Mouse (Mus musculus): ENCODE data around the gene Pros1. TPM values are rescaled to one million over a fixed set of nuclear protein-coding genes. Genes with fewer than 3 reads are reported as not detected.

The Pros1 gene
- polyA plus RNA-seq, 1 experiment from 2014 or later, result 34.8 TPM

- no peak overlapping the region for H3K9ac ChIP-seq
- H3K9me3 ChIP-seq, result peaks cover 5% of the 10 kb centered on the region; the same call in 1 of the 2 replicates
- H3K4me2 ChIP-seq (replicated peaks), result no peak overlapping the region
- no peak overlapping the region for H3K27ac ChIP-seq
- 68% methylated on average over 5 of the region's 5 CpGs for WGBS
- no peak for ATAC-seq (ENCODE audit: insufficient number of reproducible peaks, insufficient read depth, low FRiP score, low TSS enrichment)
- no peaks in the 10 kb centered on the region for H3K4me1 ChIP-seq
- no peaks in the 10 kb centered on the region for H3K36me3 ChIP-seq
- no peak overlapping the region for H3K4me3 ChIP-seq
- no peaks in the 10 kb centered on the region for H3K27me3 ChIP-seq
Measured at GRCm38 (mm10) chr16:62872688-62873117, 18.6 kb downstream of the Pros1 start.

DNA sequence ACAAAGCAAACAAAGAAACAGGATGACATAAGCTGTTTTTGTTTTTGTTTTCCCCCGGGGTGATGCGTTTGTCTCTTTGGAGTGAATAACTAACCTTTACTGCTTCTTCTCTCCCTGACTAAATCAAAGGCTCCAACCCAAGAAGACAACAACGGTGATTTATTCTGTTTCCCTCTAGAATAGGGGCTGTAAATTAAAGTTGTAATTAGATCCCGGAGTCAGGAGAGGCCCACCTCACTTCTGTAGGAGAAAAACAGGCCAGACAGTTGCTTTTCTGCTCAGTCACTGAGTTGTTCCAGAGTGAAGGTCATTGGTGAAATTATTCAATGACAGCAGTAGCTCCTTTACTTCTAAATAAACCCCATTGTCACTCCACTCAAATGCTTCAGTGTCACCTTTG lies 19.1 kb downstream of the Pros1 start:
- Histone ChIP-seq H3K4me2 (replicated peaks) (no peak overlapping the region), H3K36me3 (no peaks in the 10 kb centered on the region), H3K4me1 (no peaks in the 10 kb centered on the region), H3K9me3 (peaks cover 5% of the 10 kb centered on the region; the same call in 1 of the 2 replicates), H3K27me3 (no peaks in the 10 kb centered on the region), H3K9ac (no peak overlapping the region), H3K27ac (no peak overlapping the region), H3K4me3 (no peak overlapping the region)
- ATAC-seq (ENCODE audit: insufficient number of reproducible peaks, insufficient read depth, low FRiP score, low TSS enrichment), result no peak
- 58% methylated on average over 4 of the region's 4 CpGs for WGBS

DNA sequence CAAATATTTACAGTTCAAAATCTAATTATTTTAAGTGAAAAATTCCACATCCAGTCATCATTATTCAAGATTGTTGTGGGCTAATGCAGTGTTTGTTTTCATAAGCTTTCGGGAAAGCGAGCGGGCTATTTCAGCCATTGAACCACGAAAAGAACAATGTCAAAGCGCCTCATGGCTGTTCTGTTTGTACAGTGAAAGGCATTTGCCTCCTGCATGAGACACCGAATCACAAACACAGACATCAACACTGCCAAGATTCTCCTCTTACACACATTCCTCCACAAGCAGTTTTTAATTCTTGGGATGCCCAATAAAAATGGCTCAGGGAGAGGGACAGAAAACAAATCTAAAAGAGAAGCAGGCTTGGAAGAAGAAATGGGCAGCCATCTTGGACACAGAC lies 20.0 kb downstream of the Pros1 start:
- WGBS, result 77% methylated on average over 6 of the region's 6 CpGs
- Histone ChIP-seq H3K27ac (no peak overlapping the region), H3K4me3 (no peak overlapping the region), H3K4me2 (replicated peaks) (no peak overlapping the region), H3K36me3 (no peaks in the 10 kb centered on the region), H3K27me3 (no peaks in the 10 kb centered on the region), H3K9me3 (peaks cover 5% of the 10 kb centered on the region; the same call in 1 of the 2 replicates), H3K4me1 (no peaks in the 10 kb centered on the region), H3K9ac (no peak overlapping the region)
- ATAC-seq (ENCODE audit: insufficient number of reproducible peaks, insufficient read depth, low FRiP score, low TSS enrichment), result no peak

GRCm38 (mm10) chr16:62895824-62896223 lies 41.7 kb downstream of the Pros1 start:
- 90% methylated on average over 3 of the region's 3 CpGs for WGBS
- Histone ChIP-seq H3K4me1 (no peaks in the 10 kb centered on the region), H3K4me2 (replicated peaks) (no peak overlapping the region), H3K4me3 (no peak overlapping the region), H3K9me3 (no peaks in the 10 kb centered on the region), H3K9ac (no peak overlapping the region), H3K27me3 (no peaks in the 10 kb centered on the region), H3K27ac (no peak overlapping the region), H3K36me3 (no peaks in the 10 kb centered on the region)
- ATAC-seq (ENCODE audit: insufficient number of reproducible peaks, insufficient read depth, low FRiP score, low TSS enrichment), result no peak

DNA sequence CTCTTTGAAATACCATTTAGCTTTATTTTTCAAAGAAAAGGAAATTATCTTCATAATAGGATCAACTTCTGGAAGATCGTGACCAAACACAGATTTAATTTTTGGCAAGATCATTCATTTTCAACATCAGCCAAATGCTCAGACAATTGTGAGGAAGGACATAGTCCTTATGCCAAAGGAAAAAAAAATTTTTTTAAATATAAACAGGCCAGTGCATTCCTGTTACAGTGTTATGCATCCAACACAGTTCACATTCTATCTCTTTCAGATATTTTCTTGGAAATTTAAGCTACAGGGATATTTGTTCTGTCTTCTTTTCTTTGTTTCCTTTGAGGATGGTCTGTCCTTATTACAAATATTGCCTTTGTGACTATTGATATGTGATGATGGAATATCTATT lies 57.3 kb downstream of the Pros1 start:
- Histone ChIP-seq H3K4me2 (replicated peaks) (no peak overlapping the region), H3K4me1 (no peaks in the 10 kb centered on the region), H3K27me3 (no peaks in the 10 kb centered on the region), H3K36me3 (no peaks in the 10 kb centered on the region), H3K9me3 (no peaks in the 10 kb centered on the region), H3K9ac (no peak overlapping the region), H3K4me3 (no peak overlapping the region), H3K27ac (no peak overlapping the region)
- ATAC-seq (ENCODE audit: insufficient number of reproducible peaks, insufficient read depth, low FRiP score, low TSS enrichment), result no peak
- WGBS, result 85% methylated on average over 1 of the region's 1 CpGs

DNA sequence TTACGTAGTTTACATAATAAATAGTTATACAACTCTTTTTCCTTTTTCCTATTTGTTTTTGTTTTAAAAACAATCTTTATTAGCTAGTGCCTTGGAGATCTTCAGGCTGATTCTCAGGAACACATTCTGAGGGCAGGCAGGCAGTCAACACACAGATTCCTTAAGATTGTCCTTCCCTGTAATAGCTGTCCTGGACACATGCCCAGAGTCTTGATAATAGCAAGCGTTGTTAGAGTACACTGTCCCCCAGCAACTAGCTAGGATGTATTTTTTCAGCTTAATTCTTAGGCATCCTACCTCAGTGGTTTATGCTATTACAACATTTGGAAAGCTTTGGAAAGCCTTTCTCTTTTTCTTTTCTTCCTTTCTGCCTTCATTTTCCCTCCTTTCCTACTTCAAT lies 58.1 kb downstream of the Pros1 start:
- H3K4me1 ChIP-seq, result no peaks in the 10 kb centered on the region
- no peak overlapping the region for H3K9ac ChIP-seq
- no peak overlapping the region for H3K4me2 ChIP-seq (replicated peaks)
- 75% methylated on average over 2 of the region's 2 CpGs for WGBS
- no peak overlapping the region for H3K4me3 ChIP-seq
- no peaks in the 10 kb centered on the region for H3K27me3 ChIP-seq
- no peak overlapping the region for H3K27ac ChIP-seq
- H3K9me3 ChIP-seq, result no peaks in the 10 kb centered on the region
- no peaks in the 10 kb centered on the region for H3K36me3 ChIP-seq
- ATAC-seq (ENCODE audit: insufficient number of reproducible peaks, insufficient read depth, low FRiP score, low TSS enrichment), result no peak

GRCm38 (mm10) chr16:62915530-62915929 lies 61.4 kb downstream of the Pros1 start:
- H3K4me3 ChIP-seq, result no peak overlapping the region
- H3K4me1 ChIP-seq, result no peaks in the 10 kb centered on the region
- H3K9me3 ChIP-seq, result no peaks in the 10 kb centered on the region
- ATAC-seq (ENCODE audit: insufficient number of reproducible peaks, insufficient read depth, low FRiP score, low TSS enrichment), result no peak
- no peak overlapping the region for H3K4me2 ChIP-seq (replicated peaks)
- H3K9ac ChIP-seq, result no peak overlapping the region
- H3K36me3 ChIP-seq, result no peaks in the 10 kb centered on the region
- H3K27me3 ChIP-seq, result no peaks in the 10 kb centered on the region
- no peak overlapping the region for H3K27ac ChIP-seq
- 79% methylated on average over 5 of the region's 5 CpGs for WGBS

DNA sequence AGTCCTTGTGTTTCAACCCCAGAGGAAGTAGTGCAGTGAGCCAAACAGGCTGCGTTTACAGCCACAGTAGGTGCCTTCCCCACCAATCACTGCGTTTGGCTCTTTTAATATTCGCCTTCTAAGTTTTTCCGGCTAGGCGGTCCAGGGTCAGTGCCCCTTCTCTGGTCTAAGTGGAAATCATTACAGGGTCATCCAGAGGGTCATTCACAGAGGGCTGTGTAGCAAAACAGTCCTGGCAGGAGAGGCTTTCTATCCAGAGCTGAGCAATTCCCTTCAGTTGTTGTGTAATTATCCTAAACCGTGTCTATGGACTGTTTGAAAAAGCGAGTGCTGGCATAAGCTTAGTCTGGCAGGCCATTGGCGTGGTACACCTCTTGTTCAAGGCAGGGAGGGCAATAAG lies 68.1 kb downstream of the Pros1 start:
- Histone ChIP-seq H3K9ac (no peak overlapping the region), H3K4me2 (replicated peaks) (no peak overlapping the region), H3K27ac (no peak overlapping the region), H3K36me3 (no peaks in the 10 kb centered on the region), H3K9me3 (no peaks in the 10 kb centered on the region), H3K27me3 (no peaks in the 10 kb centered on the region), H3K4me3 (no peak overlapping the region), H3K4me1 (no peaks in the 10 kb centered on the region)
- WGBS, result 10% methylated on average over 8 of the region's 8 CpGs
- no peak for ATAC-seq (ENCODE audit: insufficient number of reproducible peaks, insufficient read depth, low FRiP score, low TSS enrichment)

- Histone ChIP-seq H3K36me3 (no peaks in the 10 kb centered on the region), H3K27me3 (no peaks in the 10 kb centered on the region), H3K4me3 (no peak overlapping the region), H3K9me3 (no peaks in the 10 kb centered on the region), H3K4me1 (no peaks in the 10 kb centered on the region), H3K27ac (no peak overlapping the region), H3K4me2 (replicated peaks) (no peak overlapping the region), H3K9ac (no peak overlapping the region)
- ATAC-seq (ENCODE audit: insufficient number of reproducible peaks, insufficient read depth, low FRiP score, low TSS enrichment), result no peak
- WGBS, result 86% methylated on average over 6 of the region's 6 CpGs
Measured at GRCm38 (mm10) chr16:62931341-62931740, 77.2 kb downstream of the Pros1 start.

DNA sequence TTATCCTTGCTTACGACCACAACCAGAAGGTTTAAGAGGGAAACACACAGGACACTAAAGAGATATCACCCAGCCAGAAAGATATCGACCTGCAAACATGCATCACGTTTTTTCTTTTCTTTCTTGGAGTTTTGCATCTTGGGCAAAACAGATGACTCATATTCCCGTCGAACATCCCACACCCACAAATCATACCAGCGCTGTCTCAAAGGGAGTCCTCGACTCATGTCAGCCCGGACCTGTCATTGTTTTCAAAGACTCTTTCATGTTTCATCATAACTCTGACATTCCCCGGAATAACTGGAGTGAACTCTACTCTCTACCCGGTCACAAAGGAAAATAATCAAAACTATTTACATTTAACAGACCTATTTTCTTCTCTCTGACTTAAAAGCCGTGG lies 82.2 kb downstream of the Pros1 start:
- Histone ChIP-seq H3K27ac (no peak overlapping the region), H3K36me3 (no peaks in the 10 kb centered on the region), H3K4me1 (0 out of 2 replicates have a peak, but pooled peaks cover 3% of the 10 kb centered on the region), H3K4me2 (replicated peaks) (no peak overlapping the region), H3K27me3 (no peaks in the 10 kb centered on the region), H3K9ac (no peak overlapping the region), H3K9me3 (no peaks in the 10 kb centered on the region), H3K4me3 (no peak overlapping the region)
- WGBS, result 51% methylated on average over 11 of the region's 11 CpGs
- no peak for ATAC-seq (ENCODE audit: insufficient number of reproducible peaks, insufficient read depth, low FRiP score, low TSS enrichment)

DNA sequence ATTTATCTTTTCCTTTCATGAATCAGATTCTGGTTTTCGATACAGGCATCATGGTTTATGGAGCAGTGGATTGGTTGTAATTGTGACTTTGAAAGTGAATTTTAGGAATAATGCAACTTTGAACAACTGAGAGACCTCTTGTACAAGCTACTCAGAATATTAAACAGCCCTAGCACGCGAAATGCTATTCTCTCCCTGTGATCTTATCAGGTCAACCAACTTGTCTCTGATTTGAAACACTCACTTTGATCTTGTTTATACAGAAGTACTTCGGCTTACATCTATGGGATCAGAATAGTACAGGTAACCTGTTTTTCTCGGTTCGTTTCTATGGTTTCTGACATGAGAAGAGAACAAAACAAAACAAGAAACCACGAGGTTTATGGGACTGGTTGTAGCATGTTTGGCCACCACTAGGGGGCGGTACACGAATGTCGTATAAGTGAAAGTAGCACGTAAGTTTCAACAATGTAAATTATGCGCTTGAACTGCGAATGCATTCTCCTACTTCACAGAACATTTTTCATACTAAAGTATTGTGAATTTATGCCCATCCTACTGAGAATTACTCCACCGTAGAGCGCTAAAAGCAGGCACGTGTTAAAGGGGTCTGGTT lies 86.4 kb downstream of the Pros1 start:
- Histone ChIP-seq H3K27ac (no peak overlapping the region), H3K4me3 (no peak overlapping the region), H3K27me3 (no peaks in the 10 kb centered on the region), H3K9ac (no peak overlapping the region), H3K4me1 (peaks cover 15% of the 10 kb centered on the region; the same call in 1 of the 2 replicates), H3K9me3 (no peaks in the 10 kb centered on the region), H3K36me3 (no peaks in the 10 kb centered on the region), H3K4me2 (replicated peaks) (peak overlapping the region; percentile 24; the same call in 1 of the 2 replicates)
- ATAC-seq (ENCODE audit: insufficient number of reproducible peaks, insufficient read depth, low FRiP score, low TSS enrichment), result 0 out of 2 replicates have a peak, but pooled peaks have one; percentile 58
- WGBS, result 21% methylated on average over 16 of the region's 16 CpGs

- H3K4me2 ChIP-seq (replicated peaks), result no peak overlapping the region
- no peak overlapping the region for H3K4me3 ChIP-seq
- H3K9me3 ChIP-seq, result no peaks in the 10 kb centered on the region; the same call in 1 of the 2 replicates
- no peaks in the 10 kb centered on the region for H3K36me3 ChIP-seq
- WGBS, result 52% methylated on average over 10 of the region's 10 CpGs
- no peak overlapping the region for H3K9ac ChIP-seq
- ATAC-seq (ENCODE audit: insufficient number of reproducible peaks, insufficient read depth, low FRiP score, low TSS enrichment), result no peak
- H3K27ac ChIP-seq, result no peak overlapping the region
- no peaks in the 10 kb centered on the region for H3K27me3 ChIP-seq
- H3K4me1 ChIP-seq, result peaks cover 15% of the 10 kb centered on the region; the same call in 1 of the 2 replicates
Measured at GRCm38 (mm10) chr16:62941763-62942162, 87.7 kb downstream of the Pros1 start.

Measured in embryonic facial prominence, embryonic 12.5 days (tissue).